Mouse (Mus musculus): ENCODE data around the gene Ankrd35. TPM values are rescaled to one million over a fixed set of nuclear protein-coding genes. Genes with fewer than 3 reads are reported as not detected.

Gene Ankrd35
- 0.23 and 0.67 TPM in 2 replicates for polyA plus RNA-seq (2011; ENCODE audit: insufficient read length, low read depth, missing spikeins)

DNA sequence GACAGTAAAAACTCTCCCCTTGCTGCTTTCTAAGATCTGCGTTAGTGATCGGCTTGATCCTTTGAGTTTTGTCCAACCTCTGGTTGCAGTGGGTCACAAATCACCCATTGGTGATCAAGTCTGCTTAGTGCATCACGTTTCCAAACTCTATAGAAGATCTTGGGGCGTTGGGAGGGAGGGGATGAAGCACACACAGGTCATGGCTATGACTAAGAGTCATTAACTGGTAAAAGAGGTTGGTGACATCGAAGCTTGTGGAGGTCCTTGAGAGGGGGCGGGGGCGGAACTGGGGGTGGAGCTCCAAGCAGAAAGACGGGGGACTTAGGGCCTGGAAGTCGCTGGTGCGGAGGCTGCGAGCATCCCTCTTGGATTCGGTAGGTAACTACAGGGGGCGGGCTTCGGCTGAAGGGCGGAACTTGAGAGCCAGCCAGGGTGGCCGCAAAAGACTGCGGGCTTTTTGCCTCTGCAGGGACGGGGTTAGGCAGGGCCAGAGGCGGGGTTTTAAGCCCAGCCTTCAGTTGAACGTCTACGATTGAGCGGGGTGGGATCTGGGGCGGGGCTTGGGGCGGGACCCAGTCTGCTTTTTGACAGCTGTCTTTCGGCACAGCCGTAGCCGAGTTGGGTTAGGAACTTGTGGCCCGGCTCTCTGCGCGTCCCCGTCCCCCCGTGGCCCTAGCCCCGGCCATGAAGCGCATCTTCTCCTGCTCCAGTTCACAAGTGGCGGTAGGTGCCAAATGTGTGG, at the start of gene Ankrd35:
TSS of gene Ankrd35 (plus strand) at position 405 of the 742 bp plus-strand sequence.
- Histone ChIP-seq H3K27ac (ENCODE audit: insufficient read depth, low read length) (no peak within 1 kb of the TSS), H3K4me1 (ENCODE audit: control insufficient read depth, insufficient read depth, low read length) (peaks cover 10% of the 10 kb centered on the region; the same call in 1 of the 2 replicates), H3K4me3 (ENCODE audit: insufficient read depth, low read length) (peak within 1 kb of the TSS; percentile 41)
- TF ChIP-seq CTCF (IDR thresholded peaks at IDR 0.05; ENCODE audit: borderline replicate concordance, insufficient read depth, low read length) (no peak), POLR2A (IDR thresholded peaks at IDR 0.05; ENCODE audit: low read depth, low read length) (no peak)

DNA sequence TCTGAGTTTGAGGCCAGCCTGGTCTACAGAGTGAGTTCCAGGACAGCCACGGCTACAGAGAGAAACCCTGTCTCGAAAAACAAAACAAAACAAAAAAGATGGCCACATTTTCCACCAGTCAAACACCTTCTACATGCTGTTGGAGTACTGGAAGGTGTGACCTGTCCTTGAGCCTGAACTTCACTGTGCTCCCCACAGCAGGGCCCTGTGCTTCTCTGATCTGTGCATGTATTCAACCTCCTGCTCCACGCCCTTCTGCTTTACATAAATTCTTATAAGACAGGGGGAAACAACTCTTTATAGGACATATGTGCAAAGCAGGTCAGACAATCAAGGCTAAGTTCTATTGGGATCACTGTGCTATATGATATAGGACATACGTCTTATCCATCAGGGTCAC, 46.7 kb upstream of the Ankrd35 start:
- no peaks in the 10 kb centered on the region for H3K4me1 ChIP-seq (ENCODE audit: control insufficient read depth, insufficient read depth, low read length)
- H3K27ac ChIP-seq (ENCODE audit: insufficient read depth, low read length), result no peak overlapping the region
- TF ChIP-seq CTCF (IDR thresholded peaks at IDR 0.05; ENCODE audit: borderline replicate concordance, insufficient read depth, low read length) (no peak), POLR2A (IDR thresholded peaks at IDR 0.05; ENCODE audit: low read depth, low read length) (no peak)
- H3K4me3 ChIP-seq (ENCODE audit: insufficient read depth, low read length), result no peak overlapping the region

DNA sequence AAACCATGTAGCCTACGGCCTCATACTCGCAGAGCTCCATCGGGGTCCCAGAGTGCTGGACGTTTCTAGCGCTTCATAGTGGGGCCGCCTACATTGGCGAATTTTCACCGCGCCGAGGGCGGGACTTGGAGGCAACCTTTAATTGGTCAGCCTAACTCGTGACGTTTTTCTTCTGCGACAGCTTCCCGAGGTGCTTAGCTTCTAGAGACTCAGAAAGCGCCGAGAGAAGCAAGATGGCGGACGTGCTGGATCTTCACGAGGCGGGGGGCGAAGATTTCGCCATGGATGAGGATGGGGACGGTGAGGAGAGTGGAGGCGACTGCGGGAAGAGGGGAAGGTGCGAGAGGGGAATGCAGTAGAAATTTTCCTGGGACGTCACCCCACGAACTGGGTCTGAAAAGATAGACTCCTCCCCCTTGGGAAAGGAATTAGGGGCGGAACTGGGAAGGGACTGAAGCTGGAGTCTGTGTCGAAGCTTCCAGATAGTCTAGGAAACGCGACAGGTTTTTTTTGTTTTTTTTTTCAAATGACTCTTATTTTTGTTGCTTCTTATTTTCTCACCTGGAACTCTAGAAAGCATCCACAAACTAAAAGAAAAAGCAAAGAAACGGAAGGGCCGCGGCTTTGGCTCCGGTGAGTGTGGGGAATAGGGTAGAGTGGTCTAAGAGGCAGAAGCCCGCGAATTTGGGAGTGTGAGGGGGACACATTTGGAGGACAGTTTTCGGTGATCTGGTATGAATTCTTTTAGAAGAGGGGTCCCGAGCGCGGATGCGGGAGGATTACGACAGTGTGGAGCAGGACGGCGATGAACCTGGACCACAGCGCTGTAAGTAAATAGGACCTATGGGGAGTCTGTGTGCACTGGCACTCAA, 40.0 kb upstream of the Ankrd35 start, which contains the start of gene Rbm8a:
TSS of gene Rbm8a (plus strand) at position 205 of the 872 bp plus-strand sequence.
- H3K4me1 ChIP-seq (ENCODE audit: control insufficient read depth, insufficient read depth, low read length), result no peaks in the 10 kb centered on the region
- peak; percentile 85 for TF ChIP-seq POLR2A (IDR thresholded peaks at IDR 0.05; ENCODE audit: low read depth, low read length)
- no peak for TF ChIP-seq CTCF (IDR thresholded peaks at IDR 0.05; ENCODE audit: borderline replicate concordance, insufficient read depth, low read length)
- H3K27ac ChIP-seq (ENCODE audit: insufficient read depth, low read length), result peak within 1 kb of the TSS; percentile 35
- peak within 1 kb of the TSS; percentile 62 for H3K4me3 ChIP-seq (ENCODE audit: insufficient read depth, low read length)

DNA sequence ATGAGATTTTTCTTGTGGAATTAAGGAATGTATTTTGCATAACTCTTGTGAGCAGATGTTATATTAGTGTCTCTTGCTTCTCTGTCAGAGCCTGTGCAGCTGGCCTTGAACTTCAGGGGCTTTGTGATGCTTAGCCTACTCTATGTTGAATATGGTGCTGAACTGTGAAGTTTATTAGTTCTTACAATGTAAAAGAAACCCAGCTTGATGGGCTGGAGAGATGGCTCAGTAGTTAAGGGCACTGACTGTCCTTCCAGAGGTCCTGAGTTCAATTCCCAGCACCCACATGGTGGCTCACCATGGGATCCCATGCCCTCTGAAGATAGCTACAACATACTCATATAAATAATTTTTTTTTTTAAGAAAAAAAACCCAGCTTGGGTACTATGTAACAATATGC, 37.9 kb upstream of the Ankrd35 start:
- no peak overlapping the region for H3K27ac ChIP-seq (ENCODE audit: insufficient read depth, low read length)
- no peak overlapping the region for H3K4me3 ChIP-seq (ENCODE audit: insufficient read depth, low read length)
- TF ChIP-seq CTCF (IDR thresholded peaks at IDR 0.05; ENCODE audit: borderline replicate concordance, insufficient read depth, low read length), result no peak
- no peak for TF ChIP-seq POLR2A (IDR thresholded peaks at IDR 0.05; ENCODE audit: low read depth, low read length)
- H3K4me1 ChIP-seq (ENCODE audit: control insufficient read depth, insufficient read depth, low read length), result no peaks in the 10 kb centered on the region

DNA sequence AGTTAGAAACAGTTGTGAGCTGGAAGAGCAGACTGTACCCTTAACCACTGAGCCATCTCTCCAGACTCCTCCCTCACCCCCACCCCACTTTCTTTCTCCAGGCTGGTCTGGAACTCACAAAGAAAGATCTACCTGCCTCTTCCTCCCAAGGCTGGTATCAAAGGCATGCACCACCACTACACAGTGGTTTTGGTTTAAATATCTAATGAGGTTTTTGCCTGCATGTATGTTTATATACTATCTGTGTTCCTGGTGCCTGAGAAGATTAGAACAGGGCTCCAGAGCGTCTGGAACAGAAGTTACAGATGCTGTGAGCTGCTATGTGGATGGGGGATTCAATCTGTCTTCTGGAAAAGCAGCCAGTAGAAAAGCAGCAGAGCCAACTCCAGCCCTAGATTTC, 35.9 kb upstream of the Ankrd35 start:
- TF ChIP-seq CTCF (IDR thresholded peaks at IDR 0.05; ENCODE audit: borderline replicate concordance, insufficient read depth, low read length), result no peak
- no peak for TF ChIP-seq POLR2A (IDR thresholded peaks at IDR 0.05; ENCODE audit: low read depth, low read length)
- H3K27ac ChIP-seq (ENCODE audit: insufficient read depth, low read length), result no peak overlapping the region

DNA sequence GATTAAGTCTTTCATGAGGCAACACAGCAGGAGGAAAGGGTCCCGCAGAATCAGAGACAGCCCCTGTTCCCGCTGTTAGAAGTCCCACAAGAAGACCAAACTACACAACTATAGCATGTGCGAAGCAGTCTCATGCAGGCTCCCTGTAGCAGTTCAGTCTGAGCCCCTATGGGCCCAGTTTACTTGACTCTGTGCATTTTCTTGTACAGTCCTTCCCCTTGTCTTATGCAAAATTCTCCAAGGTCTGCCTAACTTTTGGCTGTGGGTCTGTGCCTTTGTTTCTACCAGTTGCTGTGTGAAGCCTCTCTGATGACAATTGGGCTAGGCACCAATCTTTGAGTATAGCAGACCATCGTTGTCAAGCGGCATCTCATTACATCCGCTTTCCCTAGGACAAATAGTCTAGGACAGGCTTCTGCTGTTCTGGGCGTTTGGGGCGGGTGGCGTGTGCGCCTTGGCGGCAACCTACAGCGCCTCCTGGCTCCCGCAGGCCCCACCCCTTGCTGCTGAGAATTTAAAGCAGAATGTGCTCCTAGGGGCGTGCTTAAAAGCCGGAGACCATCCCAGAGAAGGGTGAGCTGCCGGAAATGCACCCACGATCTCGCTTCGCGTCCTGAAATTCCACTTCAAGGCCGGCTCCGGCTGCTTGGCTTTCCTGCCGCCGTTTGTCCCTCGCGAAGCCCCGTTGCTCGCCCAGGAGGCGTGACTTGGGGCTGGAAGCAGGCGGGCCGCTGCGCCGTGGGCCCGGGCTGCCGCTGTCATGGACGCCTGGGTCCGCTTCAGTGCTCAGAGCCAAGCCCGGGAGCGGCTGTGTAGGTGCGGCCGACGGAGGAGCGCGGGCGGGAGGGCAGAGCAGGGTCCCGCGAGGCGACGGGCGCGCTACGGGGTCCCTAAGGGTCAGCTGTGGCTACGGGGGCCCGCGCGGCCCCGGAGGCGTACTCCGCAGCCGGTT, 34.7 kb upstream of the Ankrd35 start, which contains the start of the genes Pex11b and Gm42957:
TSS of gene Pex11b (plus strand) at position 449 of the 952 bp plus-strand sequence.
TSS of gene Gm42957 (plus strand) at position 547 of the 952 bp plus-strand sequence.
- peak; percentile 70 for TF ChIP-seq POLR2A (IDR thresholded peaks at IDR 0.05; ENCODE audit: low read depth, low read length)
- no peak for TF ChIP-seq CTCF (IDR thresholded peaks at IDR 0.05; ENCODE audit: borderline replicate concordance, insufficient read depth, low read length)
- H3K4me1 ChIP-seq (ENCODE audit: control insufficient read depth, insufficient read depth, low read length), result no peaks in the 10 kb centered on the region

More for the DNA sequence above, 35.9 kb upstream of the Ankrd35 start:
- Histone ChIP-seq H3K4me3 (ENCODE audit: insufficient read depth, low read length) (no peak overlapping the region), H3K4me1 (ENCODE audit: control insufficient read depth, insufficient read depth, low read length) (no peaks in the 10 kb centered on the region)

DNA sequence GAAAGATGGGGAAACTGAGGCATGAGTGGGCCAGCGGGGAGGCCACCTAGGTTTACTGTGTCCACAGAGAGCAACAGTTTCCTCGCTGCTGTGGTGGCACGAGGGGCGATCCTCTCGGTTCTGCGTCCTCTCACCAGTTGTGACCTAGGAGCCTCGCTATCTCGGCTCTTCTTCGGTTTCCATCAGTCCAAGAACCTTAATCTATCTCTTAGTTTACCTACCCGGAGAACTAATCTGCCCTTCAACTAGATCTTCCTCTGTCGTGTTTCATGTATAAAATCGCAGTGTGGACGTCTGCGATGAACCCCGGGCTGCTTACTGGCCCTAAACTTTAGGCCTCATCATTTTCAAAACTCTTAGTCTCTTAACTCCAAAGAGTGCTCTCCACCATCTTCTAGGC, 34.0 kb upstream of the Ankrd35 start:
- Histone ChIP-seq H3K27ac (ENCODE audit: insufficient read depth, low read length) (peak overlapping the region; percentile 42; the same call in 1 of the 2 replicates), H3K4me3 (ENCODE audit: insufficient read depth, low read length) (peak overlapping the region; percentile 64), H3K4me1 (ENCODE audit: control insufficient read depth, insufficient read depth, low read length) (no peaks in the 10 kb centered on the region)
- TF ChIP-seq POLR2A (IDR thresholded peaks at IDR 0.05; ENCODE audit: low read depth, low read length) (no peak), CTCF (IDR thresholded peaks at IDR 0.05; ENCODE audit: borderline replicate concordance, insufficient read depth, low read length) (no peak)

More for the DNA sequence above, 34.7 kb upstream of the Ankrd35 start, which contains the start of the genes Pex11b and Gm42957:
- Histone ChIP-seq H3K4me3 (ENCODE audit: insufficient read depth, low read length) (peak within 1 kb of the TSS; percentile 64), H3K27ac (ENCODE audit: insufficient read depth, low read length) (peak within 1 kb of the TSS; percentile 42)

DNA sequence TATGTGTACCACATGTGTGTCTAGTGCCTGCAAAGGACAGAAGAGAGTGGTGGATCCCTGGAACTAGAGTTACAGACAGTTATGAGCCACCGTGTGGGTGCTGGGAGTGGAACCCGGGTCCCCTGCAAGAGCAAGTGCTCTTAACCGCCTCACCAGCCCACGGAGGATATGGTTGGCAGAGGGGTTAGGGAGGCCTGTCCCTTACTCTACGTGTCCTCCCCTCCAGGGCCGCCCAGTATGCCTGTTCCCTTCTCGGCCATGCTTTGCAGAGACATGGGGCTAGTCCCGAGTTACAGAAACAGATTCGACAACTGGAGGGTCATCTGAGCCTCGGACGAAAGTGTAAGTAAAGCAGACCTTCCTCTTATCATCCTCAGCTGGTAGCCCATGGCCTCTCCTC, 33.5 kb upstream of the Ankrd35 start:
- TF ChIP-seq POLR2A (IDR thresholded peaks at IDR 0.05; ENCODE audit: low read depth, low read length), result no peak
- no peak for TF ChIP-seq CTCF (IDR thresholded peaks at IDR 0.05; ENCODE audit: borderline replicate concordance, insufficient read depth, low read length)
- peak overlapping the region; percentile 64 for H3K4me3 ChIP-seq (ENCODE audit: insufficient read depth, low read length)
- H3K4me1 ChIP-seq (ENCODE audit: control insufficient read depth, insufficient read depth, low read length), result no peaks in the 10 kb centered on the region
- H3K27ac ChIP-seq (ENCODE audit: insufficient read depth, low read length), result no peak overlapping the region
